Mouse (Mus musculus): ENCODE data around the gene Gp1bb. TPM values are rescaled to one million over a fixed set of nuclear protein-coding genes. Genes with fewer than 3 reads are reported as not detected.

Gene Gp1bb
- polyA plus RNA-seq, 1 experiment from 2014 or later: 3.2 TPM

DNA sequence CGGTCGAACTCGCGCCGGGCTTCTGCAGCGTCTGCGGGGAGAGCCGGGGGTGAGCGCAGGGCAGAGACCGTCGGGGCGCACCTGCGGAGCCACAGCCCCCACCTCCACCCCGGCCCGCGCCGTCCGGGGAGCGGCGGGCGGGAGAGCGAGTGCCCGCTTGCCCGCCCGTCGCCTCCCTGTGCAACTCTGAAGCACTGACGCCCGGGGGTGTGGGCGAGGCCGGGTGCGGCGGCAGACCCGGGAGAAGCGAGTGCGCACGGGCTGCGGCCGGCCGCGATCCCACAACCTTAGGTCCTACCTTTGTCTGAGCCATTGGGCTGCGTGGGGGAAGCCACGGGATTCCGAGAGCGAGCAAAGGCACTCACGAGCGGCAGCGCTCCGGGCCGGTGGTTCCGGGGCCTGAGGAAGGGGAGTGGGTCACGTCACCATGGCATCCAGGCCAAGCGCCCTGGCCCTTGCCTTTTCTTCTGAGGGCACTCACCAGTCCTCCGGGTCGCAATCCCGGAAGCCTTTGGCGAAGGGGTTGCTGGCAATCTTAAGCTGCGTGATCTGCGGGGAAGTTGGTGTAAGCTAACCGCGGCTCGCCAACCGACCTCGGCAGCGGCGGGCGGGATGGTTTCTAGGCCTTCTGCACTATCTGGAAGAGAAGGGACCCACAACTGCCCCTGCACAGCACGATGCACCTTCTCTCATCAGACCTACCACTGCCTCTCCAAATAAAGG, 39.6 kb downstream of the Gp1bb start:
- H3K4me1 ChIP-seq: peaks cover 46% of the 10 kb centered on the region
- under 1% methylated on average over 67 of the region's 67 CpGs for WGBS
- H3K27ac ChIP-seq: 0 out of 2 replicates have a peak overlapping the region, but pooled peaks have one; percentile 25

DNA sequence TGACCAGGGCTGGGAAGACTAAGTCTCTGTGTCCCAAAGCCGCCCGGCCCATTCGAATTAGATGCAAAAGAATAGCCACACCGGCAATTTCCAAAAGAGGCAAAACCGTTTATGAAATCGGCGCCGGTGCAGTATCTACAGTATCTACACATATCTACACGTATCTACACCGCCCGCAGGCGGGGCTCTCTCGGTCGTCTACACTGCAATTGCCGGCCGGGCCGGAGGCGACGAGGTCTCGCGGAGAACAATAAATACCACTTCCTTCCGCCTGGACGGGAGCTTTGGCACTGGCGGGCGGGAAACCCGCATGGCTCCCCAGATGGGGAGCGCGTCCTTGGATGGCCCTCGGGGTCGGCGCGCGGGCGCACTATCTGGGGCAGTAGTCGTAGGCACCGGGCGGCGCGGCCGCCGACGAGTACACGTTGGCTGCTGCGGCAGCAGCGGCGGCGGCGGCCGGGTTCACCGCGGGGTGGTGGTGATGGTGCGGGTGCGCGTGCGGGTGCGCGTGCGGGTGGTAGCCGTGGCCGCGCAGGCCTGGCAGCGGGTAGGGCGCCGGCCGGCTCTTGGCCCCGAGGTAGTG, 40.5 kb downstream of the Gp1bb start:
- Histone ChIP-seq H3K27me3 (ENCODE audit: poor library complexity, severe bottlenecking) (peaks cover 97% of the 10 kb centered on the region), H3K36me3 (replicated peaks) (no peaks in the 10 kb centered on the region), H3K9me3 (no peaks in the 10 kb centered on the region), H3K4me3 (peak overlapping the region; percentile 38), H3K4me1 (peaks cover 46% of the 10 kb centered on the region), H3K27ac (0 out of 2 replicates have a peak overlapping the region, but pooled peaks have one; percentile 25)
- WGBS: under 1% methylated on average over 66 of the region's 66 CpGs
- DNase-seq (ENCODE audit: extremely low spot score, low spot score): no peak

More for the DNA sequence above, 39.6 kb downstream of the Gp1bb start:
- Histone ChIP-seq H3K36me3 (replicated peaks) (no peaks in the 10 kb centered on the region), H3K27me3 (ENCODE audit: poor library complexity, severe bottlenecking) (peaks cover 98% of the 10 kb centered on the region), H3K4me3 (peak overlapping the region; percentile 38), H3K9me3 (no peaks in the 10 kb centered on the region)
- DNase-seq (ENCODE audit: extremely low spot score, low spot score): peak; percentile 23

DNA sequence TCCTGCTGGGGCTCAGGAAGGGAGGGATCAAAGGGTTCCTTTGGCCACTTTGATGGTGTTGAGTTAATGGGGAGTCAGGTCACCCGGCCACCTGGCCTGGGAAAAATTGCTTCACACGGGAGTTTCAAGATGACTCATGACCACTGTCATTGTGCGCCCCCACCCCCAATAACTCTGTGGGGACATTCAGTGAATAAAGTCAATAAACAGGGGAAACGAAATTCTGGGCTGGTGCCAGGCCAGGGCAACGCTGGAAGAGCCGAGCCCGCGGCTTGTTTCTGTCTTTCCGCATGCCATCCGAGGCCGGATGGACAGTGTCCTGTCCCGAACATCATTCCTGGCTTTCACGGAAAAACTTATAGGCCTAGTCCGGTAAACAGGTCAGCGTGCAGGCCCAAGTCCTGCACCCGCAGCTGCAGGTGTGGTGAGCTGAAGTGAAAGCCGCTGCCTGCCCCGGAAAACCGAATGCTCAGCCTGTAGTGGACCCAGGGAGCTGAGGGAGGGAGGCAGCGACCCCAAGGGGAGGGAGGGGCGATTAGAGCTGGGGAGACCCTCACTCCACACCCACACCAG, 41.1 kb downstream of the Gp1bb start:
- no peaks in the 10 kb centered on the region for H3K9me3 ChIP-seq
- DNase-seq (ENCODE audit: extremely low spot score, low spot score): peak; percentile 42
- WGBS: 2% methylated on average over 21 of the region's 21 CpGs
- H3K27me3 ChIP-seq (ENCODE audit: poor library complexity, severe bottlenecking): peaks cover 95% of the 10 kb centered on the region
- no peak overlapping the region for H3K27ac ChIP-seq
- H3K4me1 ChIP-seq: peaks cover 41% of the 10 kb centered on the region
- peak overlapping the region; percentile 38 for H3K4me3 ChIP-seq
- no peaks in the 10 kb centered on the region for H3K36me3 ChIP-seq (replicated peaks)

- Histone ChIP-seq H3K27ac (no peak overlapping the region), H3K4me3 (no peak overlapping the region), H3K36me3 (replicated peaks) (no peaks in the 10 kb centered on the region), H3K4me1 (peaks cover 33% of the 10 kb centered on the region), H3K9me3 (no peaks in the 10 kb centered on the region), H3K27me3 (ENCODE audit: poor library complexity, severe bottlenecking) (peaks cover 87% of the 10 kb centered on the region)
- WGBS: 20% methylated on average over 2 of the region's 2 CpGs
- no peak for DNase-seq (ENCODE audit: extremely low spot score, low spot score)
Measured at GRCm38 (mm10) chr16:18580389-18580788, 41.8 kb downstream of the Gp1bb start.

- H3K36me3 ChIP-seq (replicated peaks): no peaks in the 10 kb centered on the region
- H3K9me3 ChIP-seq: no peaks in the 10 kb centered on the region
- peaks cover 30% of the 10 kb centered on the region for H3K4me1 ChIP-seq
- H3K27me3 ChIP-seq (ENCODE audit: poor library complexity, severe bottlenecking): peaks cover 60% of the 10 kb centered on the region
- 8% methylated on average over 5 of the region's 5 CpGs for WGBS
- no peak overlapping the region for H3K4me3 ChIP-seq
- H3K27ac ChIP-seq: no peak overlapping the region
- DNase-seq (ENCODE audit: extremely low spot score, low spot score): no peak
Measured at GRCm38 (mm10) chr16:18577599-18578160, 44.5 kb downstream of the Gp1bb start.

DNA sequence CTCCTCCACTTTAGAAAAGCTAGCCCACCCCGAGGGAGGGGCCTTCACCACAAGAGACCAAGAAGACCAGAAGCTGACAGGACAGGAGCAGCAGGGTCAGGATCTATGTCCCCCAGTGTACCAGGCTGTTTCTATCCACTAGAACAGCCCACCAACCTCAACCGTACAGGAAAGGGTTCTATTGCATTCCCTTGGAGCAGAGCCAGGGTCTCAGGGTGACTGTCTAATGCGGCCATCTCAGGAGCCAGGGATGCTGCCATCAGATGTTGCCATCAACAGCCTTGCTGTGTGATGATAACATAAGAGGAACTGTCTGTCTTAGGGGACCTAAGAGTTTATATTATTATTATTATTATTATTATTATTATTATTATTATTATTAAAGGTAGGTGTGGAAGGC, 45.1 kb downstream of the Gp1bb start:
- no peaks in the 10 kb centered on the region for H3K9me3 ChIP-seq
- no peak for DNase-seq (ENCODE audit: extremely low spot score, low spot score)
- no peaks in the 10 kb centered on the region for H3K36me3 ChIP-seq (replicated peaks)
- no peak overlapping the region for H3K27ac ChIP-seq
- 26% methylated on average over 3 of the region's 3 CpGs for WGBS
- no peak overlapping the region for H3K4me3 ChIP-seq
- H3K27me3 ChIP-seq (ENCODE audit: poor library complexity, severe bottlenecking): peaks cover 54% of the 10 kb centered on the region
- H3K4me1 ChIP-seq: peaks cover 24% of the 10 kb centered on the region

GRCm38 (mm10) chr16:18574196-18574595, 48.0 kb downstream of the Gp1bb start:
- 80% methylated on average over 8 of the region's 8 CpGs for WGBS
- H3K9me3 ChIP-seq: no peaks in the 10 kb centered on the region
- no peak for DNase-seq (ENCODE audit: extremely low spot score, low spot score)
- H3K36me3 ChIP-seq (replicated peaks): no peaks in the 10 kb centered on the region
- peaks cover 14% of the 10 kb centered on the region for H3K4me1 ChIP-seq
- no peak overlapping the region for H3K27ac ChIP-seq
- no peak overlapping the region for H3K4me3 ChIP-seq
- peaks cover 26% of the 10 kb centered on the region for H3K27me3 ChIP-seq (ENCODE audit: poor library complexity, severe bottlenecking)

Other genes with a start within 250 kb of the Gp1bb start
- 31.6 and 35.1 TPM in 2 replicates for gene Txnrd2, start 196.0 kb downstream of the Gp1bb start, polyA plus RNA-seq (2016; fragmentation: Nextera tagmentation; extraction: Ambion mirVana)
- gene Comt, start 195.6 kb downstream of the Gp1bb start, polyA plus RNA-seq (2016; fragmentation: Nextera tagmentation; extraction: Ambion mirVana): 58.1 and 60.1 TPM in 2 replicates
- 17.2 and 22.5 TPM in 2 replicates for gene Gnb1l, start 123.7 kb downstream of the Gp1bb start, polyA plus RNA-seq (2016; fragmentation: Nextera tagmentation; extraction: Ambion mirVana)
- 2.3 and 3.1 TPM in 2 replicates for gene Rtl10, start 123.5 kb downstream of the Gp1bb start, polyA plus RNA-seq (2016; fragmentation: Nextera tagmentation; extraction: Ambion mirVana)
- gene Tbx1, start 31.7 kb downstream of the Gp1bb start, polyA plus RNA-seq (2016; fragmentation: Nextera tagmentation; extraction: Ambion mirVana): 0.95 and 1.1 TPM in 2 replicates
- 2.3 and 2.4 TPM in 2 replicates for gene Gm49601, start 4.0 kb upstream of the Gp1bb start, polyA plus RNA-seq (2016; fragmentation: Nextera tagmentation; extraction: Ambion mirVana)
- 21.0 and 21.5 TPM in 2 replicates for gene Sept5, start 7.6 kb upstream of the Gp1bb start, polyA plus RNA-seq (2016; fragmentation: Nextera tagmentation; extraction: Ambion mirVana)
- gene Cldn5, start 154.4 kb upstream of the Gp1bb start, polyA plus RNA-seq (2016; fragmentation: Nextera tagmentation; extraction: Ambion mirVana): 23.3 and 25.5 TPM in 2 replicates
- gene Ufd1, start 189.4 kb upstream of the Gp1bb start, polyA plus RNA-seq (2016; fragmentation: Nextera tagmentation; extraction: Ambion mirVana): 94.5 and 101 TPM in 2 replicates
- gene Cdc45, start 189.6 kb upstream of the Gp1bb start, polyA plus RNA-seq (2016; fragmentation: Nextera tagmentation; extraction: Ambion mirVana): 83.9 and 85.3 TPM in 2 replicates
- 29.7 and 31.3 TPM in 2 replicates for gene 2510002D24Rik, start 214.2 kb upstream of the Gp1bb start, polyA plus RNA-seq (2016; fragmentation: Nextera tagmentation; extraction: Ambion mirVana)
- not detected in 2 replicates for gene Gm28539, start 214.2 kb upstream of the Gp1bb start, polyA plus RNA-seq (2016; fragmentation: Nextera tagmentation; extraction: Ambion mirVana)

Data from forebrain, embryonic 10.5 days (tissue).